Mouse (Mus musculus) C2C12 (cell line): ENCODE measurements around the gene Tex2.

ENCODE experiments used
- CEBPB ChIP-seq: IDR thresholded peaks from one replicate; pipeline ENCODE4 v1.6.1; 2011; ENCODE audit warnings: low read depth, mild to moderate bottlenecking, control low read depth, moderate library complexity
- CTCF ChIP-seq: IDR thresholded peaks from one replicate; pipeline ENCODE4 v1.5.1; 2011; ENCODE audit not compliant: control insufficient read depth, insufficient read depth, insufficient read length
- FOSL1 ChIP-seq: IDR thresholded peaks from one replicate; pipeline ENCODE4 v1.8.0; 2011; ENCODE audit warnings: mild to moderate bottlenecking, low read length; ENCODE audit not compliant: poor library complexity, insufficient read depth, severe bottlenecking
- MAX ChIP-seq: IDR thresholded peaks from one replicate; pipeline ENCODE4 v1.6.1; 2011; ENCODE audit warnings: mild to moderate bottlenecking, control low read depth
- MYOD1 ChIP-seq: IDR thresholded peaks from one replicate; pipeline ENCODE4 v1.6.1; 2011; ENCODE audit warnings: low read depth; ENCODE audit not compliant: control insufficient read depth, insufficient read length
- MYOG ChIP-seq: IDR thresholded peaks from one replicate; pipeline ENCODE4 v1.6.1; 2011; ENCODE audit not compliant: control insufficient read depth, insufficient read length; ENCODE audit errors: extremely low read depth
- USF1 ChIP-seq: IDR thresholded peaks from one replicate; pipeline ENCODE4 v1.6.1; 2011; ENCODE audit warnings: low read depth, mild to moderate bottlenecking, control low read depth, moderate library complexity

DNA sequence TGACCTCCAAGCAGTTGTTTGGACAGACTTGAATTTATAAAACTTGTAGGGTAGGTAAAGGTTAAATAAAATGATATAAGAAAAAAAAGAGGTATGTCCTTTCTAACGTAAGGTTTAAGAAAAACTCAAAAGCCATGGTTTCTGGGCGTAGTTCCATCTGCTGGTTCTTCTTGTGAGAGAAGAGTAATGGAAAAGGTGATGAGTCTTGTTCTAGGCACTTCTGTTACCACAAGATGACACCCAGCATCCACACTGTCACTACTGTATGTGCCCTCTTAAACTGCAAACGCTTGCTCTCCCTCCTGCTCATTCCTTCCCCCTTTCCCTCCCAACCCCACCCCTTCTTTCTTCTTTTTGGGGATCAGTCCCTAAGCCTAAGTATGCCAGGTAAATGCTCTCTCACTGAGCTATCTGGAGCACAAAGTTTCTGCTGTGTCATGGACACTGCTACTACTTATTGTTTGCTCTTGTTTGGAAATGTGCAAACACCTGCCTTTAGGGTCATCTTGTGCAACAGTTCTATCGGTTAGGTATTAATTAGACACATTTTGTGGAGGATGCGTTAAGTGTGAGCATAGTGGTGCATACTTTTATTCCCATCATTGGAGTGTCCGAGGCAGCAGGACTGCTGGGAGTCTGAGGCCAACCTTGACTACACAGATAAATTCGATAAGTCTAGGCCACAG, 120.1 kb downstream of the Tex2 start:
- TF ChIP-seq CTCF (no peak), CEBPB (no peak), MAX (no peak), USF1 (no peak), MYOG (no peak), FOSL1 (no peak), MYOD1 (no peak)
